Mouse (Mus musculus) neural tube, embryonic 11.5 days (tissue): ENCODE results near the gene A930002H24Rik. TPM values are rescaled to one million over a fixed set of nuclear protein-coding genes. Genes with fewer than 3 reads are reported as not detected.
"Not testable (repeated sequence)": the region's sequence is repeated elsewhere in the genome, so short reads cannot be mapped to it uniquely, and the experiment has no call there.

Source experiments
- ATAC-seq: fragments of 200-750 bp; cut with Nextera tagmentation; 2 replicates; pipeline ENCODE4 v1.8.0; 2017; ENCODE audit warnings: moderate number of reproducible peaks, mild to moderate bottlenecking, moderate TSS enrichment, moderate library complexity; ENCODE audit not compliant: insufficient read depth, low FRiP score, low TSS enrichment
- DNase-seq: peaks from one replicate; pipeline ENCODE4 v3.0.0-alpha.2; 2015; ENCODE audit warnings: low spot score
- H3K27ac ChIP-seq: fragments of 300-500 bp; sonication (generic); 2 replicates; pipeline ENCODE4 v1.5.1; 2014; ENCODE audit warnings: low read depth, mild to moderate bottlenecking, low read length
- H3K27me3 ChIP-seq: fragments of 300-500 bp; sonication (generic); 2 replicates; pipeline ENCODE4 v1.6.1; 2014; ENCODE audit warnings: mild to moderate bottlenecking, low read length, mixed read lengths; ENCODE audit not compliant: control insufficient read depth, insufficient read depth
- H3K36me3 ChIP-seq: fragments of 300-500 bp; sonication (generic); 2 replicates; pipeline ENCODE4 v1.6.1; 2014; ENCODE audit warnings: mild to moderate bottlenecking, low read length, moderate library complexity, mixed read lengths; ENCODE audit not compliant: control insufficient read depth, insufficient read depth
- H3K4me1 ChIP-seq: fragments of 300-500 bp; sonication (generic); 2 replicates; pipeline ENCODE4 v1.6.1; 2014; ENCODE audit warnings: low read length, mixed read lengths; ENCODE audit not compliant: control insufficient read depth, insufficient read depth
- H3K4me2 ChIP-seq: fragments of 300-500 bp; sonication (generic); 2 replicates; pipeline ENCODE4 v1.6.1; 2014; ENCODE audit warnings: low read depth, mild to moderate bottlenecking, moderate library complexity
- H3K4me3 ChIP-seq: fragments of 300-500 bp; sonication (generic); 2 replicates; pipeline ENCODE4 v1.5.1; 2014; ENCODE audit warnings: low read depth, low read length
- H3K9ac ChIP-seq: fragments of 300-500 bp; sonication (generic); 2 replicates; pipeline ENCODE4 v1.6.1; 2014; ENCODE audit warnings: mild to moderate bottlenecking, low read length
- H3K9me3 ChIP-seq: fragments of 300-500 bp; sonication (generic); 2 replicates; pipeline ENCODE4 v1.6.1; 2016; ENCODE audit warnings: low read length; ENCODE audit not compliant: control insufficient read depth
- WGBS: fragments of 180-500 bp; shearing (Covaris S2); extraction: QIAGEN DNeasy Blood & Tissue Kit; methylation state at CpG from one replicate; pipeline ENCODE4 v1.1.7; 2014; 5-methylcytosine and 5-hydroxymethylcytosine counted together
- polyA plus RNA-seq: library from polyadenylated mRNA; unstranded; fragments of >200 nt; fragmentation: Nextera tagmentation; extraction: Ambion mirVana; gene quantifications from 2 replicates; pipeline ENCODE4 v1.2.1, GENCODE M21; 2014

The A930002H24Rik gene
- polyA plus RNA-seq, 1 experiment from 2014 or later: 2.5 TPM

GRCm38 (mm10) chr17:63864171-63864571, 580 bp upstream of the A930002H24Rik start:
- peak; percentile 80 for ATAC-seq
- under 1% methylated on average over 26 of the region's 48 CpGs for WGBS
- peak overlapping the region; percentile 74 for H3K4me2 ChIP-seq
- no peaks in the 10 kb centered on the region for H3K36me3 ChIP-seq
- peak; percentile 74 for DNase-seq
- H3K27ac ChIP-seq: peak overlapping the region; percentile 76; the same call in 1 of the 2 replicates
- no peaks in the 10 kb centered on the region for H3K27me3 ChIP-seq
- peak overlapping the region; percentile 91 for H3K4me3 ChIP-seq
- 0 out of 2 replicates have a peak, but pooled peaks cover 6% of the 10 kb centered on the region for H3K4me1 ChIP-seq
- no peaks in the 10 kb centered on the region for H3K9me3 ChIP-seq
- peak overlapping the region; percentile 86 for H3K9ac ChIP-seq

- Histone ChIP-seq H3K36me3 (no peaks in the 10 kb centered on the region), H3K27ac (peak within 1 kb of the TSS; percentile 76), H3K4me2 (peak within 1 kb of the TSS; percentile 85), H3K27me3 (no peaks in the 10 kb centered on the region), H3K9me3 (no peaks in the 10 kb centered on the region), H3K9ac (peak within 1 kb of the TSS; percentile 86), H3K4me1 (0 out of 2 replicates have a peak, but pooled peaks cover 6% of the 10 kb centered on the region), H3K4me3 (peak within 1 kb of the TSS; percentile 91)
- ATAC-seq: peak; percentile 50; the same call in 1 of the 2 replicates
- under 1% methylated on average over 41 of the region's 41 CpGs for WGBS
- DNase-seq: no peak
These were observed 470 bp downstream of the A930002H24Rik start, which contains the start of gene Fer for GRCm38 (mm10) chr17:63863012-63863630. Gene Fer (plus strand): TSS chr17:63863062.

GRCm38 (mm10) chr17:63862399-63862798, 1.2 kb downstream of the A930002H24Rik start:
- H3K27ac ChIP-seq: no peak overlapping the region
- no peaks in the 10 kb centered on the region for H3K9me3 ChIP-seq
- ATAC-seq: no peak
- WGBS: 66% methylated on average over 3 of the region's 3 CpGs
- no peak overlapping the region for H3K9ac ChIP-seq
- no peaks in the 10 kb centered on the region for H3K36me3 ChIP-seq
- H3K4me3 ChIP-seq: no peak overlapping the region
- no peak for DNase-seq
- no peak overlapping the region for H3K4me2 ChIP-seq
- 0 out of 2 replicates have a peak, but pooled peaks cover 6% of the 10 kb centered on the region for H3K4me1 ChIP-seq
- H3K27me3 ChIP-seq: no peaks in the 10 kb centered on the region

GRCm38 (mm10) chr17:63860988-63861387, 2.6 kb downstream of the A930002H24Rik start:
- Histone ChIP-seq H3K27ac (no peak overlapping the region), H3K9me3 (no peaks in the 10 kb centered on the region), H3K4me3 (no peak overlapping the region), H3K36me3 (no peaks in the 10 kb centered on the region), H3K27me3 (no peaks in the 10 kb centered on the region), H3K9ac (no peak overlapping the region), H3K4me1 (0 out of 2 replicates have a peak, but pooled peaks cover 6% of the 10 kb centered on the region), H3K4me2 (no peak overlapping the region)
- DNase-seq (peak; percentile 12), ATAC-seq (no peak)
- 79% methylated on average over 4 of the region's 4 CpGs for WGBS

GRCm38 (mm10) chr17:63857023-63857544, 6.5 kb downstream of the A930002H24Rik start:
- no peaks in the 10 kb centered on the region for H3K4me1 ChIP-seq
- WGBS: 93% methylated on average over 7 of the region's 7 CpGs
- no peaks in the 10 kb centered on the region for H3K27me3 ChIP-seq
- no peaks in the 10 kb centered on the region for H3K36me3 ChIP-seq
- ATAC-seq (no peak), DNase-seq (no peak)
- no peak overlapping the region for H3K9ac ChIP-seq
- no peaks in the 10 kb centered on the region for H3K9me3 ChIP-seq
- H3K4me2 ChIP-seq: no peak overlapping the region
- no peak overlapping the region for H3K4me3 ChIP-seq
- H3K27ac ChIP-seq: no peak overlapping the region

- Histone ChIP-seq H3K36me3 (no peaks in the 10 kb centered on the region), H3K9me3 (no peaks in the 10 kb centered on the region), H3K4me2 (no peak overlapping the region), H3K4me1 (no peaks in the 10 kb centered on the region), H3K4me3 (no peak overlapping the region), H3K27me3 (no peaks in the 10 kb centered on the region), H3K9ac (no peak overlapping the region; the same call in 1 of the 2 replicates), H3K27ac (no peak overlapping the region)
- ATAC-seq: peak; percentile 1; the same call in 1 of the 2 replicates
- WGBS: 89% methylated on average over 9 of the region's 9 CpGs
- no peak for DNase-seq
These were observed 13.6 kb downstream of the A930002H24Rik start for GRCm38 (mm10) chr17:63850016-63850415.

- Histone ChIP-seq H3K4me2 (peak overlapping the region; percentile 45), H3K9ac (peak overlapping the region; percentile 80), H3K4me3 (peak overlapping the region; percentile 57), H3K36me3 (no peaks in the 10 kb centered on the region), H3K4me1 (no peaks in the 10 kb centered on the region), H3K9me3 (no peaks in the 10 kb centered on the region), H3K27ac (no peak overlapping the region), H3K27me3 (no peaks in the 10 kb centered on the region)
- DNase-seq (peak; percentile 88), ATAC-seq (peak; percentile 100)
- under 1% methylated on average over 22 of the region's 22 CpGs for WGBS
These were observed 14.0 kb downstream of the A930002H24Rik start for GRCm38 (mm10) chr17:63849566-63849965.

GRCm38 (mm10) chr17:63849151-63849550, 14.4 kb downstream of the A930002H24Rik start:
- H3K4me3 ChIP-seq: peak overlapping the region; percentile 57
- 11% methylated on average over 6 of the region's 6 CpGs for WGBS
- H3K36me3 ChIP-seq: no peaks in the 10 kb centered on the region
- no peaks in the 10 kb centered on the region for H3K27me3 ChIP-seq
- no peaks in the 10 kb centered on the region for H3K9me3 ChIP-seq
- peak; percentile 22; the same call in 1 of the 2 replicates for ATAC-seq
- H3K27ac ChIP-seq: no peak overlapping the region
- no peak for DNase-seq
- H3K4me2 ChIP-seq: peak overlapping the region; percentile 45
- H3K9ac ChIP-seq: peak overlapping the region; percentile 80
- no peaks in the 10 kb centered on the region for H3K4me1 ChIP-seq

- not testable (repeated sequence) for H3K9me3 ChIP-seq, H3K4me1 ChIP-seq, H3K4me2 ChIP-seq, H3K36me3 ChIP-seq, H3K9ac ChIP-seq, H3K27me3 ChIP-seq, DNase-seq, ATAC-seq, H3K27ac ChIP-seq, H3K4me3 ChIP-seq
- 98% methylated on average over 3 of the region's 3 CpGs for WGBS
These were observed 17.8 kb downstream of the A930002H24Rik start for GRCm38 (mm10) chr17:63845766-63846165.
